Mouse (Mus musculus) induced T-regulatory cell, adult 2 months (primary cell): ENCODE measurements around the gene Olfr718-ps1.
"Not testable (repeated sequence)": the region's sequence is repeated elsewhere in the genome, so short reads cannot be mapped to it uniquely, and the experiment has no call there.

Experiments
- DNase-seq: peaks from one replicate; pipeline ENCODE4 v3.0.0-alpha.2; 2012; ENCODE audit warnings: low read depth

Gene Olfr718-ps1

DNA sequence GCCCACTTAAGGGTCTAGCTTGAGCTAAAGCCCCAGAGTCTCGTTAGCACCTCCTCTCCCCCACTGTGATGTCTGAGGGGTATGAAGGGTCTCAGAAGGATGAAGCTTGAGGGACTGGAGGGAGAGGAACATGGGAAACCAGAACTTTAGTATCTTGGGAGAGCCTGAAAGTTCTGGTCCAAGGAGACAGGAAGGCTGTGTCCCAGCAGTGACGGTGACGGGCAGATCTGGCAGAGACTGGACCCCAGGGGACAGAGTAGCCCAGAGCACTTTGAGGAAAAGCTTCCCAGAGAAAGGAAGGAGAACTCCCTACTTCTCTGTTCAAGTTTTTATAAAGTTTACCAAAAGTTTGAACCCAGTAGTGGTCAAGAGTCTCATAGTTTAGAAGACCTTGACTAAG, at the start of gene Olfr718-ps1:
Gene Olfr718-ps1, minus strand, starts transcription at position 101 of the 400 bp plus-strand sequence.
- DNase-seq = no peak

GRCm38 (mm10) chr5:143196506-143196905, 49.1 kb upstream of the Olfr718-ps1 start:
- no peak for DNase-seq

DNA sequence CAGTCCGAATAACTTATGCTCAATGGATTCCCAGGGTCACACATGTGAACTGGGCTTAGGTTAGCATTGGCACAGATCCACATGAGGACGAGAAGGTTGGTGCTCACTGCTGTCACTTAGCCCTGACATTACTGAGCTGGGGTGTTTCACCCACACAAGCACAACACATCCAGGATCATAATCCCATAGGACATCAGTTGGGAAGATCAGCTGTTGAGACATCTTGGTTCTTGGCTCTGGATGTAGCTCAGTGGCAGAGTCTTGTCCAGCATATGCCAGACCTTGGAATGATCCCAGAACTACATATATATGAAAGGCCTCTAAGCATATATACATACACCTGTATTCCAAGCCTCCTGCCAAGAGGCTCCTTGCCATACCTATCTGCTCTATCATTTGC, 47.8 kb upstream of the Olfr718-ps1 start:
- DNase-seq = no peak

- DNase-seq = not testable (repeated sequence)
Observed at GRCm38 (mm10) chr5:143194747-143195146, 47.4 kb upstream of the Olfr718-ps1 start.

DNA sequence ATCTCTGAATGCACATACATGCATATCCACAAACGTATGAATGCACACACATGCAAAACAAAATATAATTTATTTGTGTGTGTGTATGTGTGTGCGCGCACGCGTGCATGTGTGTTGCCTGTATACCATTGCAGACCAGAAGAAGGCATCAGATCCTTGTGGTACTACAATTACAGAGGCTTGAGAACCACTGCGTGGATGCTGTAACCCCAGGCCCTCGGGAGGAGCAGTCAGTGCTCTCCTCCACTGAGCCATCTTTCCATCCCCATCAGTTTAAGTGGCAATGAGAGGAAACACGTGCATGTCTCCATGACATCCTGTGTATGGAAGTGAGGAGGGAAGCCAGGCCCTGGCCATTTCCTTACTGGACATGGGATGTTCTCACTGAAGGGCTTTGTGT, 45.4 kb upstream of the Olfr718-ps1 start:
- DNase-seq = no peak

GRCm38 (mm10) chr5:143188014-143188413, 40.6 kb upstream of the Olfr718-ps1 start:
- DNase-seq = not testable (repeated sequence)

GRCm38 (mm10) chr5:143180255-143181076, 33.1 kb upstream of the Olfr718-ps1 start, which contains the start of the genes Rbak and Spdye4b:
Gene Rbak (minus strand): TSS chr5:143180775.
Gene Spdye4b (plus strand): TSS chr5:143181017.
- DNase-seq = peak; percentile 91

DNA sequence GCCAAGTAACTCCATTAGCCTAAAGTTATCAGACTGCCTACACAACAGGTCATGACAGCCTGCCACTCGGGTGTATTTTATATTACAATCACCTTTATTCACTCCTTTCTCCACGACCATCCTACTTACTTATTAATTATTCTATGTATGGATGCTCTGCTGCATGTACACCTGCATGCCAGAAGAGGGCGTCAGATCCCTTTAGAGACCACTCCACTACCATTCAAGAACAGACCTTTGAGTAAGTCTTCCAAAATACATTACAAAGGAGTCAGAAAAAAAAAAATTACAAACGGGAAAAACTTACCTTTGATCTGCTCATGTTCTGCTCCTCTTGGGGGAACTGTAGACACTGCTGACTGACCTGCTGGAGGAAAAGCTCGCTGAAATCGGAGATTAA, 31.8 kb upstream of the Olfr718-ps1 start:
- DNase-seq = peak; percentile 52

DNA sequence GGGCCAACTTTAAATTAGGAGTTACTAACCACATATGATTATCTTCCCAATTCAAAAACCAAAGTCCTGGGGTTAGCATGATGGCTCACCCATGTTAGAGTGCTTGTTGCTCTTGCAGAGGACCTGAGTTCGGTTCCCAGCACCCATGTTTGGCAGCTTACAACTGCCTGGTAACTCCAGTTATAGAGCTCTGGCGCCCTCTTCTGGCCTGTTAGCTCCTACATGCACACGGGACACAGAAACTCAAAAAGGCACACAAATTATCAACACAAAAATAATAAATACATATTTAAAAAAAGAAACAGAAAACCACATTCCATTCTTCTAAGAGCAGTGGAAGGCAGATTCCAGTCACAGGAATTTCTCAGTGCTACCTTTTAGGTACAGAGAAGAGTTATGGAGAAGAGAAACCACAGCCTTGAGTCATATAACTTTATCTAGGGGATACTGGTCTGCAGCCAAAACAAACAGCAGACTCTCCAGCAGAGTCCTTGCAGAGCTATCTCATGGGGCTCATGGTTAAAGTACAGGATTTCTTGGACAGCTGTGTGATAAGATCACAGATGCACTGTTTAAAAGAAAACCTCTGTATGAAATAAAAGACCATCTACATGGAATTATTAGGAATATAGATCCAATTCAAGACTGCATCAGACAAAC, 30.3 kb upstream of the Olfr718-ps1 start:
- peak; percentile 32 for DNase-seq

DNA sequence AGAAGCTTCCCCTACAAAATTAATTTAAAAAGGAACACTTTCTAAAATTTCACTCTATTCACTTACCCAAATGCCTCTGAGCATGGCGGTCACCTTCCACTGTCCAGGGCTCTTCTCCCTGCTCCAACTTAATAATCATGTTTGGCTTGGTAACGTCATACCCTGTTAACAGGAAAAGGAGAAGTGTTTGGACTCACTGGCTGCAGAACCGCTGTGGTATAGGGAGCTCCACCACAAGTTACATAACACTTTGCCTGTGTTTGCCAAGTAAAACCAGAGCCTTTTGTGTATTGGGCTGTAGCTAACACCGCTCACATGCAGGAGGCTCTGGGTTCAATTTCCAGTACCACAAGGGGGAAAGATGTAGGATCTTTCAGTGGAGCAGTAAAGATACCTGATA, 28.6 kb upstream of the Olfr718-ps1 start:
- DNase-seq = no peak

GRCm38 (mm10) chr5:143165508-143166070, 18.2 kb upstream of the Olfr718-ps1 start:
- peak; percentile 37 for DNase-seq

DNA sequence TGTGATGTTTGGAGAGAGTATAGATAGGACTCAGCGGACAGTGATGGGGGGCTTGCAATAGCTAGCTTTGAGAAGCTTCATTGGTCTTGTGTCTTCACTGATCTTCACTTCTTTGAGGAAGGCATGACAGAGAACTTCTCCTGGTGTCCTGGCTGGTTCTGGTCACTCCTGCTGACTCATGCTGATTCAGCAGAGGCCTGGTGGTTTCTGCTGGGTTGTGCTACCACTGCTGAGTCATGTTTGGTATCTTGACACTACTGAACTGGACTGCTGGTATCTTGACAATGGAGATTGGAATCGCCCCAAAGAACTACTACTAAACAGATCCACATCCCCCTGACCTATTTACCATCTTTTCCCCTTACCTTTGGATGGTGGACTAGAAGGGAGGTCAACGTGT, 8.2 kb upstream of the Olfr718-ps1 start:
- no peak for DNase-seq

DNA sequence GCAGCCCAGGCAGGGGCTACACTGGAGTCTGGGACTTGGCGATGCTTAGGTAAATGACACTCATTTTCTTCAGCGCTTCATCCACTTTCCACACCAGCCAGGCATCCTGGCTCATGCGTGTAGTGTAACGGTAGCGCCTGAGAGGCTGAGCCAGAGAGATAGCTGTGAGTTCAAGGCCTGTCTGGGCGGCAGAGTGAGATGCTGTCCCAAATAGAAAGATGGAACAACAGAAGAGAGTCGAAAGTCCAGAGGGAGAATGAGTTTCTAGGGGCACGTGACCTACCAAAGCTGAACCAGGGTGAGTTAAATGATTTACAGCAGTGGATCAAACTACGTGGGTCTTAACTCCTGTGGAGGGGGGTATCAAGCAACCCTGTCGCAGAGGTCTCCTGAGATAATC, 6.4 kb upstream of the Olfr718-ps1 start:
- DNase-seq = no peak

- no peak for DNase-seq
Observed at GRCm38 (mm10) chr5:143150044-143150443, 2.7 kb upstream of the Olfr718-ps1 start.

GRCm38 (mm10) chr5:143149536-143149935, 2.2 kb upstream of the Olfr718-ps1 start:
- no peak for DNase-seq

GRCm38 (mm10) chr5:143148661-143149060, 1.3 kb upstream of the Olfr718-ps1 start:
- DNase-seq = no peak

DNA sequence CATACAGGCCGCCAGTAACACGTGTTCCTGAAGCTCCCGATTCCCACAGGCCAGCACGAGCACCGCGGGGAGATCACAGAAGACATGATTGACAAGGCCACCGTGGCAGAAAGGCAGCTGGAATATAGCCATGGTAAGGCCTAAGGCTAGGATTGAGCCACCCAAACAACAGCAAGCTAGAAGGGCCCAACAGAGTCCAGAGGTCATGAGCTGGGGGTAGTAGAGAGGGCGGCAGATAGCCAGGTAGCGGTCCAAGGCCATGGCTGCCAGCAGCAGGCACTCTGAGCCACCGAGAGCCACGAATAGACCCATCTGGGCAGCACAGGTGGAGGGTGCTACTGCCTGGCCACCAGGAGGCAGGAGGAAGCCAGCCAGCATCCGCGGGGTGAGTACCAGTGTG, 9.8 kb downstream of the Olfr718-ps1 start:
- no peak for DNase-seq

GRCm38 (mm10) chr5:143135042-143135441, 12.3 kb downstream of the Olfr718-ps1 start:
- no peak for DNase-seq

- DNase-seq = not testable (repeated sequence)
Observed at GRCm38 (mm10) chr5:143134216-143135010, 13.0 kb downstream of the Olfr718-ps1 start.

- DNase-seq = peak; percentile 85
Observed at GRCm38 (mm10) chr5:143132935-143133514, 14.4 kb downstream of the Olfr718-ps1 start.

GRCm38 (mm10) chr5:143130342-143130741, 17.0 kb downstream of the Olfr718-ps1 start:
- DNase-seq = peak; percentile 72

GRCm38 (mm10) chr5:143129101-143129500, 18.3 kb downstream of the Olfr718-ps1 start:
- no peak for DNase-seq
